Mouse (Mus musculus): ENCODE data around the gene Rab9b.

Gene Rab9b

DNA sequence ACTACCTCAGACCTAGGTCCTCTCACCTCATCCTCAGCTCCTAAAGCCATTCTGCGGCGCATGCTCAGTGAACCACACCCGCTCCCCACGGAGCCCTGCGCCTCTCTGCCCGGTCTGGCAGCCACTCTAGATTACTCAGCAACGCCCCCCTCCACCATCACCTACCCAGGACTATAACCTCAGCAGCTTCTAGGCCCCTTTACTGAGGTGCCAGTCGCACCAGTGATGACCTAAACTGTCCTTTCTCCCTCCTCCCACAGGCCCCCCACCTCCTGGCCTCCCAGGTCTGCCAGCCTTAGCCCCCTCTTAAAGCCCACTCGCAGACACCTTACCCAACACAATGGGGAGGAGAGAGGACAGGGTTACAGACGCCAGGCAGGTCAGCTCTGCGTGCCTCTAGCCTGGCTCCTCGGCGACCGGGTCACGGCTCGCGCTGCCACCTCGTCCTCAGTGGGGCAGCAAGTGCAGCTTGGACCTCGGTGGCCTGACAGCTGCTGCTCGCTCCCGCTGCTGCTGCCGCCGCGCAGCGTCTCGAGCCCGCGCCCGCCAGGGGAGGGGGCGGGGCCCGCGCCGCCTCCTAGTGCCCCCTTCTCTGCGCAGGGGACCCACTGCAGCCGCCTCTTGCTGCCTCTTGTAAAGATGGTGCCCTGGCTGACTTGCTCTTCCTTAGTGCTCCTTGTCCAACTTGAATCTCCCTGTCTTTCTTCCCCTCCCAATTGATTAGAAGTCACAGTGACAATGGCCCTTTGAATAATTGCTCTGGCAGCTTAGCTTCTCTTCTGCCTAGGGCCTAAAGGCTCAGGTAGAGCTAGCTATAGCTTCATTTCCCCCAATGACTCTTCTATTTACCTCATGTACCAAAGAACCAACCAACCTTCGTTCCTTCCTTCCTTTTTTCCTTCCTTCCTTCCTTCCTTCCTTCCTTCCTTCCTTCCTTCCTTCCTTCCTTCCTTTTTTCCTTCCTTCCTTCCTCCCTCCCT is at the start of gene Rab9b:
Gene Rab9b, minus strand, starts transcription at position 695 of the 980 bp plus-strand sequence.
- peak; percentile 76 for DNase-seq

DNA sequence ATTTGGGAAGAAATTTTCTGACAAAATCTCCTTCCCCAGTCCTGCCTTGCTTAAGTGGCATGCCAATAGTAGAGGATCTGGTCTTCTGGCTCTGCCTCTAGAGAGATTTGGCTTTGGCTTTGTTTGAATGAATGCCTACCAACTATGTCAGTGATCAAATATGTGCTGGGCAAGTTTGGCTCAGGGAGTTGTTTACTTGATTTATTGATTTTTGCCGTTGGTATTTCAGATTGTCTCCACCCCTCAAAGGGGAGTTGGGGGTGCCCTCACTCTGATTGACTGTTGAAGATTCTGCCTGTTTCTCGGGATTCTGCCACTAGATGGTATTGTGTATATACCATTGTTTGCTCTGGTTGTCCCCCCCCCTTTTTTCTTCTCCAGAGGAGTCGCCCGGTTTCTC is 35.8 kb upstream of the Rab9b start:
- DNase-seq, result no peak

GRCm38 (mm10) chrX:136895757-136896156 is 27.2 kb upstream of the Rab9b start:
- peak; percentile 1 for DNase-seq

DNA sequence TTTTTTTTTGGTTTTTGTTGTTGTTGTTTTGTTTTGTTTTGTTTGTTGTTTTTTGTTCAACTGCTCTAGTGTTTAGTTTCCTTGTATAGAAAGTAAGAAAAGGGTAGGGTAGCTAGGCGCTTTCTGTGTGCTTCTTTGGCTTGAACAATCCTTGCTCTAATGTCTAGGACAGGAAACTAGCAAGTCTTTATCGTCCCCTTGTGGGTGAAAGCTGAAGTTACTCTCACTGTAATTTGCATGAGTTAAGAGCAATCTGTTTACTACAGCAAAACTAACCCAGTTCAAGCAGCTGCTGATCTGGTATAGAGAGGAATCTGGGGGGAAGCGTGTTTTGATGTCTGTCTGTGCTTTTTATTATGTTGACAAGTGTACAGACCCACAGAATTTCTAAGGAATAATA is 18.3 kb downstream of the Rab9b start:
- DNase-seq, result no peak

DNA sequence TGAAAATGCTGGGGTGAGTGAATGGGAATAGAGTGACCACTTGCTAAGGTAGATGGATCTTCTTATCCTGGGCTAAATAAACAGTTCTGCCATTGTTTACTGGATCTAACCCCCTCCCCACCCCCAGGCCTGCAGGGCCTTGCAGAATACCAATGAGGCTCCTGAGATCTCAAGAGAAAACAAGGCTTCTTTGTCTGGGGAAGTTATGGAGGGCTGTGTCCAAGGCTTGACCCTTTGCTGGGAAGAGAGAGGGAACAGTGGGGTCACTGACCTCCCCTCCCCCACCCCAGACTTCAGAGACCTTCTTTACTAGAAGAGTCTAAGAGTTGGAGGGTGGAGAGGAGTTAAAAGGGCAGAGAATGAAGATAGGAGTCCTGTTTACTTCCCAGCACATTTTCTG is 39.9 kb downstream of the Rab9b start:
- no peak for DNase-seq

- DNase-seq, result no peak
Measured at GRCm38 (mm10) chrX:136825016-136825415, 43.5 kb downstream of the Rab9b start.

GRCm38 (mm10) chrX:136822371-136822770 is 46.2 kb downstream of the Rab9b start, which contains the start of gene Plp1:
Gene Plp1 (plus strand): TSS chrX:136822671.
- DNase-seq, result no peak

DNA sequence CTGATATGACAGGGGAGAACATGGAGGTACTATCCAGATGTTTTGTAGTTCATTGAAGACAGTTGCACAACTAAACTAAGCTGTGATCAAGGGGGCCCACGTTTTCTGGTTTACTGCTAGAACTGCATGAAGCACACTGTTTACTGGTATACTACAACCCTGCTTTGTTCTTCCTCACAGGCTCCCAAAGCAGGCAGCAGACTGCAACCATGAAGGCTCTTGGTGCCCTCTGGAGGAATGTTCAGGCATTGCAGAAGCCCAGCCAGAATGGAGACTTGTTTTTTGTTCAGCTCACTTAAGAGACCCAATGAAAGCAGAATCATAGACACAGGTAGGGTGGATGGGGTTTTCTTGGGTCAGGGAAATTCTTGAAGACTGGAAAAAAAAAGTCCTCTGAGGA is 48.3 kb downstream of the Rab9b start:
- peak; percentile 73 for DNase-seq

DNA sequence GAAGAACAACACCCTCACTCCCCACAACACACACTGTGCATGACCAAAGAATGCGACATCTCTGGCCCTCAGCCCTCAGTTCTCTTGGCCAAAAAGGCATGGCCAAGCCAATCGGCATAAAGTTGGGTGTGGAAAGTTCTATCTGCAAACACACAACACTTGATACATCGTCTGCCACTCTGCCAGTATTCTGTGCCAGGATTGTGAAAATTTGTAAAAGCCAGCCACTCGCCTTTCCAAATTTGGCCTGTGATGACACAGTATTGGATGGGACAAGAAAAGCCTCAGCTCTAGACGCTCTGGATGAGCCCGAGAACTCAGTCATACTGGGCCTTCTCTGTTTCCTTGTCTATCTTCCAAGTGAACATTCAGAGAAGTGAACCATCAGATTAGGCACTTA is 48.8 kb downstream of the Rab9b start:
- no peak for DNase-seq

All from cerebellum, adult 9-10 months (tissue).